Mouse (Mus musculus) T-helper 2 cell (primary cell): ENCODE measurements around the gene Ogfr.

Source experiments
- in situ Hi-C: fragments of 300-600 bp; cut with MboI, MseI; formaldehyde crosslinking; loops from one replicate; pipeline ENCODE4 v1.15.1; 2025; ENCODE audit warnings: high pct_unique_total_duplicates

Ogfr gene

GRCm38 (mm10) chr2:180600569-180601021 lies 11.6 kb downstream of the Ogfr start:
- in situ Hi-C loops: no loop called here

- in situ Hi-C loops: no loop called here
Measured at GRCm38 (mm10) chr2:180604781-180605180, 15.7 kb downstream of the Ogfr start.

GRCm38 (mm10) chr2:180610283-180610682 lies 21.2 kb downstream of the Ogfr start:
- in situ Hi-C loops: no loop called here

GRCm38 (mm10) chr2:180611882-180612281 lies 22.8 kb downstream of the Ogfr start:
- in situ Hi-C loops: no loop called here

DNA sequence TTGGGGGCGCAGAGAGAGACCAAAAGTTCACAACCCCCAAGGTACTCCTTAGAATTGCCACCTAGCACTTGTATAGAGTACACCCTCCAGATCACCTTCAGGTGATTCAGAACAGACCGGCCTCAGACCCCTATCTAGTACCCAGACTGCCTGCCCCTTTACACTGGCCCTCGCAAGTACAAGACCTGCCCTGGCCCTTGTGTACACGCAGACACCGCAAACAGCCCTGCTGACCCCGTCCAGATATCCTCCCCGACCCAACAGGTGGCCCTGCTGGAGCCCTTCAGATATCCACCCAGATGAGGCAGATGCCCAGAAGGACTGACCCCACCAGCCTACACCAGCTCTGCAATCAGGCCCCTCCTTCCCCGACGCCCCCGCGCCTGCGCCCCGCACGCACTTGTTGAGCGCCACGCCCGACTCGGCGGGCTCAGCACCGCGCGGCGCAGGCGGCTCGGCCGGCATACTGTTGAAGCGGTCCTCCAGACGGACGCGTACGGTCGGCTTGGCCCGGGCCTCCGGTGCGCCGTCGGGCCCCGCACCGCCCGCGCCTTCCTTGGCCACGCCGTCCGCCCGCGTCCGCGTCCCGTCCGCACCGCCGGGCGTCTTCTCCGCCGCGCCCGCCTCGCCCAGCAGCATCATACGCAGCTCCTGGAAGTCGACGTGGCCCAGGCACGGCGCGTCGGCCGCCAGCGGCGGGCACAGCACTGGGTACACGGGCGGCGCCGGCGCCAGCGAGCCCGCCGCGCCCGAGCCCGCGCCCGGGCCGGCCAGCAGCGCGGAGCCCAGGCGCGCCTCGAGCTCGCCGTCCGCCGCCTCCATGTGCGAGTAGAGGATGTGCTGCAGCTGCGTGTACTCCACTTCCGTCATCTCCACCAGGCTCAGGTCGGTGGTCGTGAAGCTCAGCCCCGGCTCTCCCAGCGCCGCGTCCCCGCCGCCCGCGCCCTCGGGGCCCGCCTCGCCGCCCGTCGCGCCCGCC lies 52.8 kb downstream of the Ogfr start:
- in situ Hi-C loops: no loop called here

GRCm38 (mm10) chr2:180642555-180643260 lies 53.7 kb downstream of the Ogfr start, which contains the start of gene Tcfl5:
Tcfl5 (minus strand) TSS chr2:180642708.
- in situ Hi-C loops: no loop called here

GRCm38 (mm10) chr2:180643626-180644025 lies 54.6 kb downstream of the Ogfr start:
- in situ Hi-C loops: no loop called here
